Mouse (Mus musculus): ENCODE results near the gene Card9.

The Card9 gene

DNA sequence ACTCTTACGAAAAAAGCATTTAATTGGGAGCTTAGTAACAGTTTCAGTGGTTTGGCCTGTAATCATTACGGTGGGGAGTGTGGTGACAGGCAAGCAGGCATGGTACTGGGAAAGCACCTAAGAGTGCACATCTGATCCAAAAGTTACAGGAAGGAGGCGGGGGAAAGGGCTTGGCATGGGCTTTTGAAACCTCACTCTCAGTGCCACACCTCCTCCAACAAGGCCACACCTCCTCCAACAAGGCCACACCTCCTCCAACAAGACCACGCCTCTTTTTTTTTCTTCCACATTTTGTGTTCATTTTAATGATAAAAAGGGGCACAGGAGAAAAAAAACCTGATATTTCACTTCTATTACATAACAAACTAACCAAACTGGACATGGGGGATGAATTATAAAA is 32.9 kb downstream of the Card9 start:
- no peak for DNase-seq (ENCODE audit: low read depth, low spot score)

DNA sequence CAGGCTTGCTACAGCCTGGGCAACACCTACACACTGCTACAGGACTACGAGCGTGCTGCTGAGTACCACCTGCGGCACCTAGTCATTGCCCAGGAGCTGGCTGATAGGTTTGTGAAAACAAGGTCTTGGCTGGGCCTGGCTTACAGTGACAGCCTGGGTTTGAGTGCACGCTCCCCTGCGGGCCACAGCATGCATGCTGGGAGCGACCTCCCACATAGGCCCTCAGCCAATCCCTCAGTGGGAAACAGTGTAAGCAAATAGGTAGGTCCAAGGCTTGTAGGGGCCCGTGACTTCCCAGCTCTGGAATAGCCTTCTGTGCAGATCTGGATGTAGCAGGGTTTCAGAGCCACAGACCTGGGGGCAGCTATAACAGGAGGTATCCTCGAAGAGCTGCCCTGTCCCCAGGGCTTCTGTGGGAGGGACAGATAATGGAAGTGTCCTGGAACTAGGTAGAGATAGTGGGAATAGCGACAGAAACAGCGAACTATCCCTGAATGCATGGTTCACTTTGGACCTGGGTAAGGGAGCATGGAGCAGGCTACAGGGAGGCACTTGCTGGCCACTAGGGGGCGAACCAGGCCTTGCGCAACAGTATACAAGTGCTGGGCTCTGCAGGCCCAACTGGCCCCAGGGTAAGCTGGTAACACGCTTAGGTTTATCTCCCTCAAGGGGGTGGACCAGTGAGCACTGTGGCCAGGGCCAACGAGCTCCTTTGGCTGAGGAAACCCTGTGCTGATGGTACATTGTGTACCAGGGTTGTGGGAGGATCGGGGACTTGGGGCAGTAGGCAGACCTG is 35.1 kb downstream of the Card9 start:
- peak; percentile 33 for DNase-seq (ENCODE audit: low read depth, low spot score)

DNA sequence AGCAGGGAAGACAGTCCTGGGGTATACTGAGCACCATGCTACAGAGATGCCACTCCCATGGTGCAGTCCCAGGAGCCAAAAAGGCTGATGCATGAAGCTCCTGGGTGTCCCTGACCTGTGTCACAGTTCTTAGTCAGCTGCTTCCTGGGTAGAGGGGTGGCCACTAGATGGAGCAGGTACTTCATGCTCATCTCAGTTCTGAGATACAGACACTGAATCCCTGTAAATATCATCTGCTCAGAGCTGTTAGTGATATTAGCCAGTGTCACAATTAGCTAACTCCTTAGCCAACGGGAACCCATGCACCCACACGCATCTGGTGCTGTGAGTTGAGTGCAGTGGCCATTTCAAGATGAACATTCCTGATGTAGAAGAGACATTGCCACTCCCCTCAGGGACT is 35.8 kb downstream of the Card9 start:
- no peak for DNase-seq (ENCODE audit: low read depth, low spot score)

DNA sequence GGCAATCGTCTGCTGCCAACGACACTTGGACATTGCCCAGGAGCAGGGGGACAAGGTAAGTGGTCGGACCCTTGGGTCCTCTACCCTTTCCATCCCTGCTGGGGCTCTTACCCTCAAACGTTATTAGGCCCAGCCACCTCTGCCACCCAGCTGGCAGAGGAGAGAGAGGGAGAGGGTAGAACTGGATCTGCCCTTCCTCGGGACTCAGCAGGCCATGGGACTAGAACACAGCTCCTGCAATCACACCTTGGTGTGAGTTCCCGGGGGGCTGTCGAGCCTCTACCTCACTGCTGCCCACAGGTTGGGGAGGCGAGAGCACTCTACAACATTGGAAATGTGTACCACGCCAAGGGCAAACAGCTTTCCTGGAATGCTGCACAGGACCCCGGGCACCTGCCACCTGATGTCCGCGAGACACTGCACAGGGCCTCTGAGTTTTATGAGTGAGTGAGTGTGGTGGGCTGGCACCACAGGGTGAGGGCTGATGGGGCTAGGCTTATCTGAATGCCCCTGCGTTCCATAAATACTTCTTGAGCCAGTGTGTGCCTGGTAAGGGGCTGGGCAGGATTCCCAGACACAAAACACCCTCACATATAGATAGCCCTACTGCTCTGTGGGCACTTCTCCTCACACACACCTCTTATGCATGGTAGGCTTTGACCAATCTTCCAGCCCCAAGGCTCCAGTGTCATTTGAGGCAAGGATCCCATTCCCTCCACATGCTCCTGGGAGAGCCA is 37.0 kb downstream of the Card9 start:
- DNase-seq (ENCODE audit: low read depth, low spot score): no peak

DNA sequence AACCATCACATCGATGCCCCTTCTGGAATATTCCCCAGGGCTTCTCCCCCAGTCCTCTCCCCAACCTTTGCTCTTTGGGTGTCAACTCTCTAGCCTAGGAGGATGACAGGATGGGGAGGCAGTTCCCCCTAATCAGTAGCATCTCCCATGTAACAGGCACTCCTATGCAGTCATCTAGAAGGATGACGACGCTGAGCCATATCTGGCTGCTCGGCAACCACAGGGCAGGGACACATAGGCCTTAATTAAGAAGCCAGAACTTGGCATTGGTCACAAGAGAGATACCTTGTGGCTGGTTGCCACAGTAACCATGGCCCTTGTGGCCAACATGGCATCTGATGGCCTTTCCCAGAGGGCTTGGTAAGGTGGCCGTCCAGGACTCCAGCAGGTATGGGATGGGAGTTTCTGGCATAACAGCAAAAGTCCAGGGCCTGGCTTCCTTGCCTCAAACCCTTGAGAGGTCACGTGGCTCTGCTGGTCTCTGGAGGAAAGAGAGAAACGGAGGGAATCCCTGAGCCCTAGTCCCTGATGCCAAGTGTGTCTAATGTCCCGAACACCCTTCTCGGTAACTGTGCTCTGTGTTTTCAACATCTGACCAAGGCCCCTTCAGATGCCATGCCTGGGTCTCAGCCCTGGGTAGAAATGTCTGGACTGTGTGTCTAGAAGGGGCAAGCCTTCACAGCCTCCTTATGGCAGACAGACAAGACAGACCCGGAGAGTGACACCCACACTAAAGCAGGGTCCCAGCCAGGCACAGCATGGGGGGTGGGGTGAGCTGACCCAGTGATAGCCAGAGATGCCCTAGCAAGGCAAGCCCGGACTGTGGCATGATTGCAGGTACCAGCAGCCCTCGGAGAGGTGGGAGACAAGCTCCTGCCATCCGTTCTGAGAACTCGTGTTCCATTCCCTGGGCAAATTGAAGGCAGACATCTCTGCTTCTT is 40.2 kb downstream of the Card9 start:
- DNase-seq (ENCODE audit: low read depth, low spot score): no peak

DNA sequence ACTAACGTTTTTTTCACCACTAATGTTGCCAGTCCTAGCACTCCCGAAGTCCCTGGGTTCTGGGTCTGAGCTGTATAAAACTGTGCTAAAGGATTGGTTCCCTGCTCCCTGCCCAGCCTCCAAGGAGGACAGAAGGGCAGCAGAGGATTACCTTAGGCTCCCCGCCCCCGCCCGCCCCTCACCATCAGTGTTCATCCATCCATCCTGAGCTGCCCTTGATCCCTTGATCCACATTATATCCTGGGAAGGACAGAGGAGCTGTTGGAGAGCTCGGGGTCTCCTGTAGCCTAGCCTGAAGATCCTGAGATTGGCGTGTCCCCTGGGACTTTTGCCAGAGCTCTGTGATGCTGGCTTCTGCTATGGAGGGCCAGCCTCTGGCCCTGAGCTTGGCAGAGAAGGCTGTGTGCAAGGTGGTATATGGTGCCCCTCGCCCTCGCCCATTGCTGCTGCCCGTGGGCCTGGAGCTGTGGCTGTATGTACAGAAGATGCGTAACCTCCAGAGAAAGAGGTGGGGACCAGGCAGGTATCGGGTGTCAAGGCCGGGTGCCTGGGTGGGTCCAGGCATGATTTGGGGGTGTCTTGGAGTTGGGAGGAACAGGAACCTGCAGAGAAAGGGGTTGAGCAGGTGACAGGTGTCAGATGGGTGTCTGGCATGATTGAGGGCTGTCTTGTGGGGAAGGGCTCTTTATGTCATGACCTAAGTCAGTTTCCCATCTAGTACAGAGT is 41.0 kb downstream of the Card9 start:
- no peak for DNase-seq (ENCODE audit: low read depth, low spot score)

DNA sequence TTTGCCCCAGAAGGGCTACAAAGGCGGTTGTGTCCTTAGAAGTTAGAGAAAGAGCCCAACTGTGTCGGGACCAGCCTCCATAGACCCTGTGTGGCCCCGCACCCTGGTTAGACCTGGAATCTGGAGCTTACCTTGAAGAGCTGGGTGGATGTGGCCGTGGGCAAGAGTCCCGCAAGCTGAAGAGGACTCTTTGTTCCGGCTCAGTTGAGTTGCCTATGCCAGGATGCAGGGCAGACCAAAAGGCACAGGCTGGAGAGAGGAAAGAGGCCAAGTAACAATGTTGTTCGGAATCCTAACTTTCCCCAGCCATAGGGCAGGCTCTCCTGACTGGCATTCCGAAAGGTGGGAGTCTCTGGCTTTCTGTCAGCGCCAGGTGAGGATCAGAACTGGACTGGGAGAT is 41.6 kb downstream of the Card9 start:
- no peak for DNase-seq (ENCODE audit: low read depth, low spot score)

DNA sequence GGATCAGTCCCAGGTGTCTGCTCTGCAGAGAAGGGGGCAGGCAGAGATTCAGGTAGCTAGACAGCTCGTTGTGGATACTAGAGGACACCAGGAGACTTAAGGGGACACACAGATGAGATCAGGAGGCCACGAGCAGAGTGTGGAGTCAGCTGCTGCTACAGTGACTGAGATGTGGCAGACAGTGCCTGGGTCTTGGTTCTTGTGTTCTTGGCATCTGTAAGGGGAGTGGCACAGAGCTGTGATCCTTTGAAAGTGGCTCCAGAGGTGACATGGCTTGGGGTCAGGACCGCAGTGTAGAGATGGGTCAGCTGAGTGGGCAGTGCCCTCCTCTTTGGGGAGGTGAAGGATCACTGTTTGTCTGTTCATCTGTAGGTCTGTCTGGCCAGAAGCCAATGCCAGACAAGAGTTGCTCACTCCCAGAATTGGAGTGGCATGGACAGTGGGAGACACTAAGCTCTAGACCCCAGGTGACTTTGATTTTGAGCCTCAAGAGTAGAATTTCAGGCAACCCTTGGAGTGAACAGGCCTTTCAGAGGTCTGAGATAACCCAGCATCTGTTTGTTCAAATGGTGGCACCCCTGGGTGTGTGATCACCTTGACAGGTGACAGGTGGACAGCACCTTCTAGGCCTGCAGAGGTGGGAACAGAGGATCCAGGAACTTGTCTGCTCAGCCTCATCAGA is 42.6 kb downstream of the Card9 start:
- no peak for DNase-seq (ENCODE audit: low read depth, low spot score)

DNA sequence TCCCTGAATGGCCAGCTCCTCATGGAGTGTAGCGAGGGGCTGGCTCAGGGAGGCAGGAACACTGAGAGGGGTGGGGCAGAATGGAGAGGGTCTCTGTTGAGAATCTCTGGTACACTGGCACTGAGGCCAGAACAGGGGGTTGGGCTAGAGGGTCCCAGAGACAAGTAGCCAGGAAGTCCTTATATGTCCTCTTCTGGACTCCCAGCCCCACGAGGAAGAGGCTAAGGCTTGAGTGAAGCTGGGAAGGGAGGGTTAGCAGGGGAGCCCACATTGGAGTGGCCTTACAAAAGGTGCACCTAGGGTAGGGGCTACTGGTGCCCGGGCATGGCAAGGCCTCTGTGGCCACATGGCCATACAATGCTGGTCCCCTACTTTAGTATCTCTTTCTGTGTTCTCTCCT is 43.3 kb downstream of the Card9 start:
- DNase-seq (ENCODE audit: low read depth, low spot score): no peak

DNA sequence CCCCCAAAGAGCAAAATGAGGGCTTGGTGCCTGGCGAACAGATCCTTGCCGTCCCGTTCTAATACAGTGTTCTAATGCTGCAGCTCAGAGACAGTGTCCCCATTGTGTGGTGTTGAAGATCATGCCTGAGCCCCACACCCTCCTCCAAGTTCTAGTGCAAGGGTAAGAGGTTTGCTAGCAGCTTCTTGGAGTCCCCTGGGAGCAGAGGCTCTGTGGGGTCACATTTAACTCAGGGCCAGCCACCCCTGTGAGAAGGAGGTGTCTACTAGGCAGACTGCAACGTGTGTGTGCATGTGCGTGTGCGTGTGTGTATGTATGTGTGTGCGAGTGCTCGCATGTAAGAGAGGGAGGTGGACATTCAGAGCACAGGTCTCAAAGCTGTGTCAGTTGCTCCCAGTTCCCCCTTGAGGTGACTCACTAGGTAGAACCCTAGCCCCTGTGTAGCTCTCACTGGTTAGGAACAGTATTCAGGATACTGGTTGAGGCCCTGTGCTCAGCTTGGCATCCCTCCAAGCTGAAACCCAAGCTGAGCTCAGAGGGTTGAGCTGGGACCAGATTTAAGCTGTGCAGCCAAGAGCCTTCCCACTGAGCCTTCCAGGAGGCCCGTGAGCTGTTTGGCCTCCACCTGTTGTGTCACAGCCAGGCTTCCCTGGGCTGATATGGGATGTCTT is 44.0 kb downstream of the Card9 start:
- no peak for DNase-seq (ENCODE audit: low read depth, low spot score)

DNA sequence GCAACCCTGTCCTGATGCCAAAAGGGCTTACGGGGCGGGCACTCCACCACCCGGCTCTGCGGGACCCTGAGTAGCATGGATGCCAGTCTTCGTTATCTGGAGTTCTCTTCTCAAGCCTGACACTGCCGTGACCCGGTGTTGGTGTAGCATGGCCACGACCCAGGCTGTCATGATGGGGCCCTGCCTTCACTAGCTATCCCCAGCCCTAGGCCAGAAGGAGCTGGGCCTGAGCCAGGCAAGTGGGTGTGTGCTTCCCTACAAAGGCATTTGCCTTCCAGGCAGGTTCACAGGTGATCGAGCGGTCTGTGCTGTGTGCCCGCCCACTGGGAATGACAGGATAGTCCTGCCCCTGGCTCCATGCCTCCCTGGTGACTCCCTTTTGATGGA is 44.8 kb downstream of the Card9 start:
- DNase-seq (ENCODE audit: low read depth, low spot score): no peak

DNA sequence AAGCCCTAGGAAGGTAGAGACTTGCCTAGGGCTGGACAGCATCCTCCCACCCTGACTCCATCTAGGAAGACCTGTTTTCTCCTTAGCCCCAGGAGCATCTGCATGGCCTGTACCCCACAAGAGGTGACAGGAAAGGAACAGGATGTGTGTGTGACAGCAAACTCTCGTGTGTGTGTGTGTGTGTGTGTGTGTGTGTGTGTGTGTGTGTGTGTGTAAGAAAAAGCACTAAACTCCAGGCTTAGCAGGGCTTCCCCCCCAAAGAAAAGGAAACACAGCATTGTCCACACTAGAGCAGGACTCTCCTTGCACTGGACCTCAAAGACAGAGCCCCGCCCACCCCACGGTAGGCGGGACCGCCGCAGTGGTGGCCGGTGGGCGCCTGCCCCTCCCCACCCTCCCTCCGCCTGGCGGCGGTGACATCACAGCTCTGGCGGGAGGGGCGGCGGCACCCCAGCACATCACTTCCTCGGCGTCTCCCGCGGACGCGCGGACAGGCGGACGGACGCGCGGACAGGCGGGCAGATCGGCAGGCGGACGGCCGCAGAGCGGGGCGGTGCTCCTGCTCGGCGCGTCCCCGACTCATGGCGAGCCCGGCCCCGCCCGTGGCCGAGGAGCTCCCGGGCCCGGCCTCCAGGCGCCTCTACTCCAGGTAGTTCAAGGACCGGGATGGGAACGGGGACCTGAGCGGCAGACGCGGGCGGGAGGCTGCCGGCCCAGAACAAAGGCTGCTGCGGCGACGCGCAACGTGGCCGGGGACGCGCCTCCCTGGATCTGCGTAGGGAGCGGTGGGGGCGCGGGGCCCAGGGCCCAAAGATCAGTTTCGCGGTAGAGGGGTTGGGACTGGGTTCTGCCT is 45.4 kb downstream of the Card9 start, which contains the start of gene Gpsm1:
Gene Gpsm1, plus strand, starts transcription at position 444 of the 853 bp plus-strand sequence.
- DNase-seq (ENCODE audit: low read depth, low spot score): no peak

DNA sequence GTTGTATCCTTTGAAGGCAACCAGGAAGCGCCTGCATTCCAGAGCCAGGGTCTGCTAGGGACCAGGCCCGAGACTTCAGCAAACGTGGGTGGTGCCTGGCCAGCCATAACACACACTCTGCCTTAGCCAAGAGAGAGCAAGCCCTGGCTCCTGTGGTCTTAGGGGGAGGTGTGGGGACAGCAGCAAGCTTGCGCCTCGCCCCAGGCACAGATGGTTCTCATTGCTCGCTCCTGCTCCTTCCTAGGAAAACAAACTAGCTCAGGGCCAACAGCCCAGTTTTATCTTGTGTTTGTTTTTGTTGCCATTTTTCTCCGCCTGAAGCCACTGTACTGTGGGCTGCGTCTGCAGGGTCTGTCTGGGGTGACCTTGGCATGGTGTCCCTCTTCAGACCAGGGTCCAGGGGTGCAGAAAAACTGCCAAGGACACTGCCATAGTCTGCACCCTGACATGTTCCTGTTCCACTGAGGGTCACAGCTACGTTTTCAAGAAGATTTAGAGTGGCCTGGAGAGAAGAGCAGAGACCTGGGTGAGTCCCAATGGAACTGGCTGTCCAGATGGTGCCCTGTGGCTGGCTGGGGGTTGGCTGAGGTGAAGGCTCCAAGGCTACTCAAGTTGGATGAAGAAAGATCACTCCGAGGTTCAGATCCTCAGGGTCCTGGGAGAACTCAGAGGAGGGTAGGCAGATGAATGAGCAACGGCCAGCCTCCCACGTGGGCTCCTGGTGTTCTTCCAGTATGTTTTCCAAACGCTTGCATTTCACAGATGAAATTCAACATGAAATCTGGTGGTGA is 46.2 kb downstream of the Card9 start:
- DNase-seq (ENCODE audit: low read depth, low spot score): no peak

DNA sequence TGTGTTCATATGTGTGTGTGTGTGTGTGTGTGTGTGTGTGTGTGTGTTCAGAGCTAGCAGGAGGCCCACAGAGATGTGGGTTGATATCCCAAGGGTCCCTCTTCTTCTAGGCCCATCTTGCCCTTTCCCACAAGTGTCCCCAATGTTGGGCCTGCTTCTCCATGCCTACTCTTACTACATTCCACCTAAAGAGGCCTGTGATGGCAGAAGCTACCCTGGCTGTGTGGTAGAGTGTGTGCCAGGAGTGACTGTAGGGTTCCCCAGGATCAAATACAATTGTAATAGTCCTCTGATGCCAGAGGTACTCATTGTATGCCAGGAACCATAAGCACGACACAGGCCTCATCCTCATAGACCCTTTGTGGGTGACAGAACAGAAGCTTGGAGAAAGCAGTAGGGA is 47.3 kb downstream of the Card9 start:
- DNase-seq (ENCODE audit: low read depth, low spot score): no peak

DNA sequence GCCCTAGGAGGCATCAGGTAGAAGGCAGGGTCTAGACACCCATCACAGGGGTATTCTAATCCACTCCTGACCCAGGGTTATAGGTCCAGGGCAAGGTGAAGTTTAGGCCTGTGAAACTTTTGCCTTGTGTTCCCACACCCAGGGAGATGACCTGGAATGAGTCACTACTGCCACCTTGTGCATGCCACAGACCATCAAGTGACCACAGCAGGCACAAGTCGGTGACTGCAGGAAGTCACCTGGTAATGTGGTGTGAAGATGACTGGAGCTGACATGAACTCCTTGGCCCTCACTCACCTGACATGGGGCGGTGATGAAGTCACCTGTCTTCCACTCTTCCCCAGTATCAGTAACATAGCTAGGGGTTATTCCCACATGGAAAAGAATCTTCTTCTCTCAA is 47.9 kb downstream of the Card9 start:
- no peak for DNase-seq (ENCODE audit: low read depth, low spot score)

DNA sequence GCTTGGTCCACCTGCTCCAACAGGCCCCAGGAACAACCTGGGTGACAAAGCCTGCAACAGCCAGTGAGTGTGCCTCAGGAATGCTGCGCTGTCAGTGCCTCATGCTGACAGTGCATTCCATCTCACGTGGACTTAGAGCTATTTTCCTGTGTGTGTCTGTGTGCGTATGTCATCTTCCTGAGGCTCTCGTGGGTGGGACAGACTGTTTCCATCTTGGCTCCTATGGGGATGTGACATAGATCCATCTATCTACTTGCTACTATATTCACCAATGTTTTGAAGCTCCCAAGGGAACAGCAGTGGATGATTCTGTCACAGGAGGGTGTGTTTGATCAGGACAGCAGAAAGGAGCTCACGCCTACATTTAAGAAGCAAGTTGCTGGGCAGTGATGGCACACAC is 48.8 kb downstream of the Card9 start:
- no peak for DNase-seq (ENCODE audit: low read depth, low spot score)

DNA sequence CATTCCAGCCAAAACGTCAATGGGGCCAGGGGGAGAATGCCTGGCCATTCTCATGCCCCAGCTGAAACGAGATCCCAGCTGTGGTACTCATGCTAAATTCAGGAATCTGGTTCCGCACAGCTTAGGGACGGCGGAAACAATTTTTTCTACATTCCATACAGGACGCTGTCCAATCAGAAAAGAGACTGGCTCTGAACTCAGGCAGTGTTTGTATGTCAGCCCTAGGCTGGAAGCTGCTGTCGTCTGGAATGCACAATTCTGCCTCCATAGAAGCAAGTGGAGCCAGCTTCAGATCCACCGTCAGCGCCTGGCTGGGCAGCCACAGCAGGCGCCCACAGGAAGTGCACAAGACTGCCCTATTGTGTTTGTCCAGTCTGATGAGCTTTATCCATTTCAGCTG is 51.0 kb downstream of the Card9 start:
- no peak for DNase-seq (ENCODE audit: low read depth, low spot score)

DNA sequence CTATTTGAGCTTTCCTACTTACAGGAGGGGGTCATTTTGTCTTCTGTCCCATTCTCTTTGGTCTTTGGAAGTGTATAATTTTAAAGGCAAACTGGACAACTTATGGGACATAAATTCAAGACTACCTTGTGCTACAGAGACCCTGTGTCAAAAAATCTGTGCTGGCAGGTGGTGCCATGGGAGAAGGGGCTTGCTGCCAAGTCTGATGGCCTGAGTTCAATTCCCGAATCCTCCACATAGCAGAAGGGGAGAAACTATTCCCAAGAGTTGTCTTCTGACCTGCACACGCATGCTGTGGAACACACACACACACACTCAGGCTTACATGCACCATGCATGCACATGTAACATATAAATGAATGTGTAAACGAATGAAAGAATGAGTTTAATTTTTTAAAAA is 54.0 kb downstream of the Card9 start:
- DNase-seq (ENCODE audit: low read depth, low spot score): no peak

DNA sequence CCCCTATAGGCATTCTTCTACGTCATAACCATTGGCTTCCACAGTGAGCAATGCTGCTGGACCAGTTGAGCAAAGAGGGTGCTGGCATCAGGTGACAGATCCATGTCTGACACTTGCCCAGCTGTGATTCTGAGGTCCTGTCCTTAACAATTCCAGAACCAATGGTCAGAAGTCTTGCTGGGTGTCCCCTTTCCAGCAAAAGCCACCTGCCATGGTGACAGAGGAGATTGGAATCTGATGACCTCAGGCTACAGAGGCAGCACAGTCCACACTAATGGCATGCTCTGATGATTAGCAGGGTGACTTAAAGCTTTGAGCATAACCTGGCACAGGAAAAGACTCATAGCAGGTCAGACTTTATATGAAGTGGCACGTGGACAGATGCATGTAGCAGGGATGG is 55.2 kb downstream of the Card9 start:
- no peak for DNase-seq (ENCODE audit: low read depth, low spot score)

Measured in c-Kit-negative CD71-positive TER-119-positive erythroid progenitor cells, embryonic 14.5 days (primary cell).